Mouse (Mus musculus): ENCODE measurements around the gene Rbfox1.

DNA sequence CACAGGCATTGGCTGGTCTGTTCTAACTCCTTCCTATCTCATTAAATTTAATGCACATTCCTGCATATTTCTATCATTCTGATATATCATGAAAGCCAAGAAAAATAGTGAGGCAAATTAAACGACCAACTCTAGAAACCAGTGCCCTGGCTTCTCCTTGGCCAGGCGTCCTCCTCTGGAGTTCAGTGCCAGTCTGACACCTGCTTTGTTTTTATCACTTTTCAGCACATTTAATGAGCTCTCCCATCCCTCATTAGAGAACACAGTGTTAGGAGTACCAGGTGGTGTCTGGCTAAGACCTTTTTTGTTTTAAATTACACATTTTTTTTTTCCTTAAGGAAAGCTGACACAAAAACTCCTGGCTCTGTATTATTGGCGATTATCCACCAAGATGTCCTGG, 1489.0 kb downstream of the Rbfox1 start:
- TF ChIP-seq CTCF (IDR thresholded peaks at IDR 0.05; ENCODE audit: control insufficient read depth, insufficient read depth, low read length) = no peak
- no peak for TF ChIP-seq POLR2A (IDR thresholded peaks at IDR 0.05; ENCODE audit: borderline replicate concordance, control insufficient read depth, low read depth, low read length)

Measured in bone marrow, adult 2 months (tissue).